ENCODE assay signal across 8 mouse cellular contexts in the genomic region with DNA sequence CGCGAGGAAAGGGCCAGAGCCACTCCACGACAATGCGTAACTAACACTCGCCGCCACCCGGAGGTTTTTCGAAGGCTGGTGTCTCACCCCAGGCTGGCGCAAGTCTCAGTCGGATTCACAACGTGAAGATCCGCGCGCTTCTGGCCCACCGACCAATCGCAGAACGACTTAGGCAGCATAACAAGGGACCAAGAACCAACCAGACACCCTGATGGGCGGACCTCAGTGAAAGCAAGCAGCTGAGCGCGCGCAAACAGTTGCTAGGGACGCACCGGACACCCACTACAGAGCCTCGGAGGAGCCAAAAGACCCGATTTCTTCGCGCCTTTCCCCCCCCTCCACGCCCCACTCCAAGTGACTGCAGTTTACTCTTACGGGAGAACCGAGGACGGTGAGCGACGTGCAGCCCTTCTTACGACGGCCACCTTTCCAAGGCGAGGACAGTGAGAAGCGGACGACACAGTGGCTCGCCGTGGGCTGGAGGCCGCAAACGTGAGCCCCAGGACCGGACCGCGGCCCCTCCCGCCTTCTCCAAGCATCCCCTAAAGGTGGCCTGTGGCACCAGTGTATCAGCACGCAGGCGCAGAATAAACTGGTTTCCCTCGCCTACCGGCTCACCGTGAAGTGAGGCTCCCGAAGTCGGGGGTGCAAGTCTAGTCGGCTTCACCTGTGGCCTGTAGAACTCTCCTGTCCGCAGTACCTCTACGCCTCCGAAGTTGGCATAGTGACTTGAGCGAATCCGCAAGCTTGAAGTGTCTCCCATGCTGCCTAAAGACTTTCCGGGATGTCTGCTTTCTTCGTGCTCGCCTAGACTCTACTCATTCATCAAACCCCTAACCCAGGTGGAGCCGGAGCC. TPM values are rescaled to one million over a fixed set of nuclear protein-coding genes. Genes with fewer than 3 reads are reported as not detected.
A peak's percentile ranks its signal among the peaks of the same experiment; 100 is the strongest.
DNase-seq lines count a peak whose midpoint lies in the region; ATAC-seq lines count a peak whose summit lies in the region.

A gene (plus strand): TSS at position 207 of the 856 bp plus-strand sequence.
A gene (minus strand): TSS at position 835 of the 856 bp plus-strand sequence.

- under 1% methylated on average over 63 of the region's 63 CpGs for WGBS in hindbrain, embryonic 15.5 days

- peak; percentile 95 for DNase-seq in T-cell, adult 2 months (ENCODE audit: low spot score)
- peak; percentile 94 to 95 for DNase-seq in cerebellum, postnatal 36 days
- DNase-seq in frontal cortex, postnatal 36 days (ENCODE audit: low spot score in 2 of 2) = peak; percentile 93 to 96
- peak; percentile 94 for DNase-seq in left cerebral cortex, adult 11 months (ENCODE audit: low spot score)
- DNase-seq in lung, postnatal 4 days = peak; percentile 95 to 97
- peak; percentile 92 for DNase-seq in retina, postnatal 7 days (ENCODE audit: low read depth, low spot score)
- DNase-seq in urinary bladder, adult 2 months (ENCODE audit: low spot score) = peak; percentile 74

- H3K9ac ChIP-seq in hindbrain, embryonic 15.5 days = peak within 1 kb of the TSS; percentile 84

- H3K27ac ChIP-seq in hindbrain, embryonic 15.5 days (replicated peaks) = peak within 1 kb of the TSS; percentile 77

- peaks cover 10% of the 10 kb centered on the region for H3K36me3 ChIP-seq in hindbrain, embryonic 15.5 days

- H3K9me3 ChIP-seq in hindbrain, embryonic 15.5 days = no peaks in the 10 kb centered on the region

- H3K27me3 ChIP-seq in hindbrain, embryonic 15.5 days = no peaks in the 10 kb centered on the region

- ATAC-seq in hindbrain, embryonic 15.5 days (ENCODE audit: low FRiP score, low read depth) = peak; percentile 94

- peak within 1 kb of the TSS; percentile 99 for H3K4me2 ChIP-seq in hindbrain, embryonic 15.5 days

- peaks cover 23% of the 10 kb centered on the region for H3K4me1 ChIP-seq in hindbrain, embryonic 15.5 days (replicated peaks)

- peak within 1 kb of the TSS; percentile 69 for H3K4me3 ChIP-seq in hindbrain, embryonic 15.5 days

RNA-seq across cellular contexts. Expression of the first gene that starts in this region (rescaled TPM):
- polyA plus RNA-seq in hindbrain, embryonic 15.5 days (2015; fragmentation: Nextera tagmentation; extraction: Ambion mirVana) = 50.6 and 54.9 TPM in 2 replicates
- polyA plus RNA-seq in urinary bladder, adult 2 months (2012; rRNA removed) = 12.4 and 13.7 TPM in 2 replicates

RNA-seq across cellular contexts. Expression of the second gene that starts in this region (rescaled TPM):
- 6.5 and 7.2 TPM in 2 replicates for polyA plus RNA-seq in hindbrain, embryonic 15.5 days (2015; fragmentation: Nextera tagmentation; extraction: Ambion mirVana)
- polyA plus RNA-seq in urinary bladder, adult 2 months (2012; rRNA removed) = 2.6 and 3.1 TPM in 2 replicates

Comparison
In these comparisons a context has a peak if more than half of its experiments do, and no peak if none do; other contexts are left out.
1. Peak in every context shown above with its lines: DNase-seq, ATAC-seq, H3K4me3 ChIP-seq and H3K27ac ChIP-seq.